Mouse (Mus musculus) embryo, embryonic 10.5 days (tissue): ENCODE results near the gene Ccndbp1.
"Not testable (repeated sequence)": the region's sequence is repeated elsewhere in the genome, so short reads cannot be mapped to it uniquely, and the experiment has no call there.

Experiments
- DNase-seq: peaks from one replicate; pipeline ENCODE4 v3.0.0-alpha.2; 2015; ENCODE audit warnings: low spot score

The Ccndbp1 gene

GRCm38 (mm10) chr2:121003586-121003985 is 4.6 kb upstream of the Ccndbp1 start:
- no peak for DNase-seq

- DNase-seq = no peak
Observed at GRCm38 (mm10) chr2:121004018-121004811, 4.0 kb upstream of the Ccndbp1 start.

DNA sequence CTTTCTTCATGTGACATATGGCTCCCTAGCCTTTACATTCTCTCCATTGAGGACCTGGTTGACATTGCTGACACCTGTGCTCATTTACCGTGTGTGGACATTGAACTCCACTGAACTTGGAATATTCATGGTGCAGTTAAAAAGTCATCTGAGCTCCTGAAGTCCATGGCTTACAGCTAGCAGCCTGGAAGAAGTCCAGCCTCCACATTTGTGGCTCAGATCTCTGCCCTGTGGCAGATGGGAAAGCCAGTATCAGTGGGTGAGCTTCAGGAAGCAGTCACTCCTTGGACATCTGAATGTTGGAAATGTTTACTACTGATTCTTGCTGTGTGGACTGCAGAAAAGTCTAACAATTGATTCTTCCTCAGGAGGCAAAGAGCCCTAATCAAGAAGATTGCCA is 1.2 kb upstream of the Ccndbp1 start:
- DNase-seq = no peak

GRCm38 (mm10) chr2:121008664-121009007 is 433 bp downstream of the Ccndbp1 start:
- DNase-seq = no peak

DNA sequence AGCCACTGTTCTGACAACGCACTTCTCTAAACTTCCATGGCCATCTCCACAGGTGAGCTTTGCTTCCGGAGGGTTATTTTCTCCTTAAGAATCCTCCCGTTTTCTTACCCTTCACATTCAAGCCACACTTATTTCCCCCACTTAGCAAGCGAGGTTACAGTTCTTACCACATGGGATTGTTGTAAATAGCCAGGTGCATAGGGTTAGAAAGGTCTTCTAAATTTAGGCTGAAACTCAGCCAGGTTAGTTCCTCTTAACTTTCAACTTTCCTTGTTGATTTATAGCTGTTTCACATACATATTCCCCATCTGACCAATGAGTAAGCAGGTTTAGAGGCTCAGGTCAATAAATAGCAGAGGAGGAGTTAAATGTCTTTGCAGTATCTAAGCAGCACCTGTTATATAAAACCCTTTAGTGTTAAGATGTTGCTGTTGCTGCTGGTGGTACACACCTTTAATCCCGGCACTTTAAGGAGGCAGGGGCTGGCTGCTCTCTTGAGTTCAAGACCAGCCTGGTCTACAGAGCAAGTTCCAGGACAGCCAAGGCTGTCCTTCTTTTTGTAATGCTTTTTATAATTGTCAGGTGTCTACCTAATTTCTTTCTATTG is 971 bp downstream of the Ccndbp1 start:
- no peak for DNase-seq

DNA sequence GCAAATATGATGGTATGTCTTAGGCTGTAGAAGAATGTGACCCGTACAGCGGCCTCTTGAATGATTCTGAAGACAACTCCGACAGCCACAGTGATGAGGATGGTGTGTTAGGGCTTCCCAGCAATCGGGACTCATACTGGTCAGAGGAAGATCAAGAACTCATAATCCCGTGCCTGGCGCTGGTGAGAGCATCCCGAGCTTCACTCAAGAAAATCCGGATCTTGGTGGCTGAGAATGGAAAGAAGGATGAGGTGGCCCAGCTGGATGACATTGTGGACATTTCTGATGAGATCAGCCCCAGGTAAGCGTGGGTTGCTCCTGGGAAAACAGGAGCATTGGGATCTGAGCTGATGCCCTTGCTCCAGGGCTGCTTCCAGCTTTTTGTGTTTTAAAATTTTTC is 4.5 kb downstream of the Ccndbp1 start:
- no peak for DNase-seq

DNA sequence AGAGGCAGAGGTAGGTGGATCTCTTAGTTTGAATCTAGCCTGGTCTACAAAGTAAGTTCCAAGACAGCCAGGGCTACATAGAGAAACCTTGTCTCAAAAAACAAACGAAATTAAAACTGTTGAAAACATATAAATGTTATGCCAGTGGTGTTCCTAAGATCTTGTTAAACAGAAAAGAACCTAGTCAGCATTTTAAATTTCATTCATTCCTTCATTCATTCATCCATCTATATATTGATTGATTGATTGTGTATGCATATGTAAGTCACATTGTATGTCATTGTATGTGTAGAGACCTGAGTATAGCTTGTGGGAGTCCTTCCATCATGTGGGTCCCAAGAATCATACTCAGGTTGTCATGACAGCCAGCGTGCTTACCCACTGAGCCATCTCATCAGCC is 7.3 kb downstream of the Ccndbp1 start:
- DNase-seq = no peak

GRCm38 (mm10) chr2:121016226-121016625 is 8.0 kb downstream of the Ccndbp1 start:
- no peak for DNase-seq

GRCm38 (mm10) chr2:121017151-121017550 is 8.9 kb downstream of the Ccndbp1 start:
- no peak for DNase-seq

DNA sequence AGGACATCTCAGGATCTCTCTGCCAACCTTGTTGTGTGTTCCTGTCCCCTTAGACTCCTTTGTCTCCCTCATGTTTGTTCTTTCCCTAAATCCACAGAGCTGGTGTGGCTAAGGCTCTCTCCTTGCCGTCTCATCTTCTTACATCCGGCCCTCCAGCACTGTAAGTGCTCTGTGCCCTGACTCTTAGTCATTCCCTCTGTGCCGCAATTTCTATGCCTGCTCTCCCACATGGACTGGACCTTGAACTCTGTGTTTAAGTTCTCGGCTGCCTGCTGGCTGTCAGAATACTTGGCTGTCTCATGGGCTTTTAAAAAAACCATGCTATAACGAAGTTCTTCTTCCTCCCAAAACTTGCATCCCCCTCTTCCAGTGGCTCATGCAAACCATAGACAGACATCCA is 14.7 kb downstream of the Ccndbp1 start:
- no peak for DNase-seq

- DNase-seq = no peak
Observed at GRCm38 (mm10) chr2:121036733-121037341, 28.6 kb downstream of the Ccndbp1 start, which contains the start of gene Epb42. Gene Epb42 (minus strand): TSS chr2:121037072.

- not testable (repeated sequence) for DNase-seq
Observed at GRCm38 (mm10) chr2:121038851-121039250, 30.6 kb downstream of the Ccndbp1 start.

DNA sequence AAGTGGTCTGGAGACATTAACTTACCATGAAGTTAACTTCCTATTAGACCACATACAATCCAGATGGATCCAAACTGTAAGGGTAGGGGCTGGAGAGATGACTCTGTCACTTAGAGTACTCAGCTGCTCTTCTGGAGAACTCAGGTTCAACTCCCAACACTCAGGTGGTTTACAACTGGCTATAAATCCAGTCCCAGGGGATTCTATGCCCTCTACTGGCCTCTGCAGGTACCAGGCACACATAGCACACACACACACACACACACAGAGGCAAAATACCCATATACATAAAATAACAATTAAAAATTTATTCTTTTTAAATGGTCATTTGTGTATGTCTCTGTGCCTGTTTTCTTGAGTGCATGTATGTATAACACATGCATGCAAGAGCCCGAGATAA is 31.2 kb downstream of the Ccndbp1 start:
- DNase-seq = no peak

GRCm38 (mm10) chr2:121041098-121041497 is 32.9 kb downstream of the Ccndbp1 start:
- peak; percentile 38 for DNase-seq

- DNase-seq = no peak
Observed at GRCm38 (mm10) chr2:121045653-121046052, 37.5 kb downstream of the Ccndbp1 start.

GRCm38 (mm10) chr2:121052176-121052575 is 44.0 kb downstream of the Ccndbp1 start:
- DNase-seq = no peak

DNA sequence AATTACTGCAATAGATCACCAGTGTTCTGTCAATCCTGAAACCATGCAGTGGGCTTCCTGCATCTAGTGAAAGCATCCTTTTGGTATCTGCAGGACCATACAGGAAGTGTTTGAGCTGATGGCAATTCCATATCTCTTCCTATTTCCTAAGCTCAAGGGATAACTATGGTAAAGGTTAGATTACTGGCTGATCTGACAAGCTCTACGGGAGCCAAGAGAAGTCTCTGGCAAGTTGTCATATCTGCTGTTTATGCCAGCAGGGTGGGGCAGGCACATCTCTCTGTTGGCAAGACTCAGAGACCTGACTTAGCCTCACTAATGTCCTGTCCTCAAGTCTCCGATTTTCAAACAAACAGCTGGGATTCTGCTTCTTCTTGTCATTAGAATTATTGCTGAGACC is 45.9 kb downstream of the Ccndbp1 start:
- no peak for DNase-seq

GRCm38 (mm10) chr2:121055915-121056314 is 47.7 kb downstream of the Ccndbp1 start:
- DNase-seq = no peak

- DNase-seq = no peak
Observed at GRCm38 (mm10) chr2:121057997-121058396, 49.8 kb downstream of the Ccndbp1 start.

DNA sequence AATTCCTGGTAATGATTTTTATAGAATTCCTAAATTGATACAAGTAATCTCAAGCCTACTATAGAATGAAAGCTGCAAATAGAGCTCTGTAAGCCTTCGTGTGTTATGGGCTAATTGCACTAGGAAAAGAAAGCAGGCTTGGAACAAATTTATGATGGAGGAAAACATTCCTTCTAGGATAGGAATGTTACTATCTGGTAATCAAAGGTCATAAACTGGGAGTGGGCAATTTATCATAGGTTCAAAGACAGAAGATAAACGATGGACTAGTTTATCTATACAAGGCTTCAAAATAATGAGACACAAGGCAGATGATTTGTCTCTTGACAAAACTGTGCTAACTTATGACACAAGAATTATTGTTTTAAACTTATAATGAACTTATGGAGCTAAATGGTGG is 53.1 kb downstream of the Ccndbp1 start:
- DNase-seq = no peak
